Mouse (Mus musculus): ENCODE data around the gene Phf24. TPM values are rescaled to one million over a fixed set of nuclear protein-coding genes. Genes with fewer than 3 reads are reported as not detected.

Gene Phf24
- total and polyA plus RNA-seq, 3 experiments = not detected

DNA sequence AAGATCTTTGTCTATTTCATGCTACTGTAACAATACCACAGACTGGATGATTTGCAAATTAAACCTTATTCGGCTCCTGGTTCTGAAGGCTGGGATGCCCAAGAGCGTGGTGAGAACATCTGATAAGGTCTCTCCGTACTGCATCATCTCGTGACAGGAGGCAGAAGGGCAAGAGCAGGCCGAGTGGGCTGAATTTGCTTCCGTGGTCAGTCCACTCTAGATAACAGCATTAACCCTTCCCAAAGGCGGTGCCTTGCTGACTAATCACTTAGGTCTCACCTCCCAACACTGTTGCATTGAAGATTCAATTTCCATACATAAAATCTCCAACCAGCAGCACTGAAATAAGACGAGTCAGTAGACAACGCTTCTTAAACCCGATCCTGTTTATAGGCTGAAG is 3.1 kb upstream of the Phf24 start:
- Histone ChIP-seq H3K4me2 (ENCODE audit: insufficient read depth, low read depth, poor library complexity, severe bottlenecking) (no peak overlapping the region), H3K27ac (ENCODE audit: insufficient read depth, low read depth) (no peak overlapping the region), H3K79me2 (replicated peaks; ENCODE audit: control insufficient read depth, extremely low read depth, insufficient read depth, poor library complexity, severe bottlenecking) (no peaks in the 10 kb centered on the region), H3K4me3 (replicated peaks in 1 of 3; ENCODE audit: low read depth in 2 of 3, low read length in 2 of 3, poor library complexity in 1 of 3) (no peak overlapping the region), H3K9ac (ENCODE audit: insufficient read depth, low read depth) (no peak overlapping the region), H3K36me3 (replicated peaks in 1 of 2; ENCODE audit: control insufficient read depth in 1 of 2, insufficient read depth in 1 of 2, low read length in 1 of 2) (no peaks in the 10 kb centered on the region), H3K27me3 (replicated peaks) (peaks cover 76% of the 10 kb centered on the region), H3K9me3 (replicated peaks; ENCODE audit: low read length) (peaks cover 2% of the 10 kb centered on the region), H3K4me1 (ENCODE audit: control insufficient read depth in 1 of 2, insufficient read depth in 2 of 2) (no peaks in the 10 kb centered on the region)
- TF ChIP-seq POLR2A (IDR thresholded peaks at IDR 0.05; ENCODE audit: low read depth, low read length) (no peak), ZKSCAN1 (IDR thresholded peaks at IDR 0.05; ENCODE audit: borderline replicate concordance, low read depth, low read length) (no peak), MEF2A (IDR thresholded peaks at IDR 0.05; ENCODE audit: borderline replicate concordance, low read depth, low read length) (no peak), CTCF (conservative IDR thresholded peaks at IDR 0.05 in 1 of 2, IDR thresholded peaks at IDR 0.05 in 1 of 2; ENCODE audit: low read depth in 2 of 2, low read length in 2 of 2) (no peak), TBP (conservative IDR thresholded peaks at IDR 0.05; ENCODE audit: low read depth, low read length) (no peak), MAX (IDR thresholded peaks at IDR 0.05; ENCODE audit: low read length) (no peak), MAFK (IDR thresholded peaks at IDR 0.05; ENCODE audit: insufficient replicate concordance, low read length) (no peak), ZC3H11A (IDR thresholded peaks at IDR 0.05; ENCODE audit: low read depth, low read length) (no peak), MYC (IDR thresholded peaks at IDR 0.05; ENCODE audit: low read depth, low read length) (no peak), NELFE (IDR thresholded peaks at IDR 0.05; ENCODE audit: low read depth, low read length) (no peak), USF2 (conservative IDR thresholded peaks at IDR 0.05; ENCODE audit: low read depth, low read length) (no peak), ZMIZ1 (IDR thresholded peaks at IDR 0.05; ENCODE audit: low read depth, low read length) (no peak), CHD2 (IDR thresholded peaks at IDR 0.05; ENCODE audit: low read length) (no peak), BHLHE40 (IDR thresholded peaks at IDR 0.05; ENCODE audit: low read depth, low read length) (no peak), ELF1 (IDR thresholded peaks at IDR 0.05; ENCODE audit: low read depth, low read length) (no peak), MAZ (IDR thresholded peaks at IDR 0.05; ENCODE audit: low read depth, low read length) (no peak), USF1 (IDR thresholded peaks at IDR 0.05; ENCODE audit: low read depth, low read length) (no peak)
- dilution Hi-C loops (cut with MboI; ENCODE audit: extremely low pct_ligation_motif_present, extremely low pct_unique_long_range_greater_than_20kb, low sequenced_read_pairs) (no loop called here), in situ Hi-C loops (cut with MboI; ENCODE audit: low pct_ligation_motif_present, low pct_unique_long_range_greater_than_20kb, low sequenced_read_pairs) (no loop called here)
- DNase-seq (ENCODE audit: extremely low read depth) = no peak

- Histone ChIP-seq H3K36me3 (replicated peaks in 1 of 2; ENCODE audit: control insufficient read depth in 1 of 2, insufficient read depth in 1 of 2, low read length in 1 of 2) (no peaks in the 10 kb centered on the region), H3K9ac (ENCODE audit: insufficient read depth, low read depth) (no peak overlapping the region), H3K4me2 (ENCODE audit: insufficient read depth, low read depth, poor library complexity, severe bottlenecking) (no peak overlapping the region), H3K27me3 (replicated peaks) (peaks cover 74% of the 10 kb centered on the region), H3K4me3 (replicated peaks in 1 of 3; ENCODE audit: low read depth in 2 of 3, low read length in 2 of 3, poor library complexity in 1 of 3) (no peak overlapping the region), H3K9me3 (replicated peaks; ENCODE audit: low read length) (peaks cover 2% of the 10 kb centered on the region), H3K4me1 (ENCODE audit: control insufficient read depth in 1 of 2, insufficient read depth in 2 of 2) (no peaks in the 10 kb centered on the region), H3K27ac (ENCODE audit: insufficient read depth, low read depth) (no peak overlapping the region), H3K79me2 (replicated peaks; ENCODE audit: control insufficient read depth, extremely low read depth, insufficient read depth, poor library complexity, severe bottlenecking) (no peaks in the 10 kb centered on the region)
- TF ChIP-seq ZKSCAN1 (IDR thresholded peaks at IDR 0.05; ENCODE audit: borderline replicate concordance, low read depth, low read length) = no peak
- TF ChIP-seq ETS1 (conservative IDR thresholded peaks at IDR 0.05; ENCODE audit: low read depth, low read length) = no peak
- no peak for TF ChIP-seq NELFE (IDR thresholded peaks at IDR 0.05; ENCODE audit: low read depth, low read length)
- no peak for TF ChIP-seq UBTF (IDR thresholded peaks at IDR 0.05; ENCODE audit: low read depth, low read length)
- TF ChIP-seq ZNF384 (IDR thresholded peaks at IDR 0.05; ENCODE audit: low read depth, low read length) = no peak
- TF ChIP-seq ZC3H11A (IDR thresholded peaks at IDR 0.05; ENCODE audit: low read depth, low read length) = no peak
- DNase-seq (ENCODE audit: extremely low read depth) = no peak
- in situ Hi-C loops (cut with MboI; ENCODE audit: low pct_ligation_motif_present, low pct_unique_long_range_greater_than_20kb, low sequenced_read_pairs) = no loop called here
- dilution Hi-C loops (cut with MboI; ENCODE audit: extremely low pct_ligation_motif_present, extremely low pct_unique_long_range_greater_than_20kb, low sequenced_read_pairs) = no loop called here
Observed at GRCm38 (mm10) chr4:42915311-42915710, 1.1 kb upstream of the Phf24 start.

All from CH12.LX (cell line).